Mouse (Mus musculus): Measurements from ENCODE around the gene Hpdl. TPM values are rescaled to one million over a fixed set of nuclear protein-coding genes. Genes with fewer than 3 reads are reported as not detected.

Gene Hpdl
- polyA plus RNA-seq, 1 experiment from 2014 or later, result 0.52 TPM

DNA sequence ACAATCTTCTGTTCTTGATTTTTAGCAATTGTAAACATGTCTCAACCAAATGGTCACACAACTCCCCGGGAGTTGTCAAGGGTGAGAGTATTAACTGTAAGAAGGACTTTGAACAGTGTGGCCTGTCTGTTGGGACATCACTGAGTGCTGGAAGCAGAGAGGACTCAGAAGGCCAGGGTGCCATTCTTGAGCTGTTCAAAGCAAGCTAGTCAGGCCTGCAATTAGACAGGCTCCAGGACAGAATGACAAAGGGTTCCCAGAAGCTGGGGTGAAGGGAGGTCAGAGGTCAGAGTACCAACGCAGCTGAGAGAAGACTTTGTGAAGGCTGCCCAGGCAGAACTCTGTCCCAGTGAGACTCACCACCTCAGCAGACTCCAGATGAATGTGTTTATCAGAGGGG is 17.5 kb upstream of the Hpdl start:
- H3K36me3 ChIP-seq (ENCODE audit: control insufficient read depth, insufficient read depth), result no peaks in the 10 kb centered on the region
- H3K27me3 ChIP-seq (replicated peaks; ENCODE audit: control insufficient read depth, insufficient read depth, low read length), result 0 out of 2 replicates have a peak, but pooled peaks cover 2% of the 10 kb centered on the region
- ATAC-seq, result no peak
- no peak overlapping the region for H3K4me2 ChIP-seq (ENCODE audit: low read length)
- H3K4me1 ChIP-seq (replicated peaks; ENCODE audit: control insufficient read depth, insufficient read depth, low read length), result no peaks in the 10 kb centered on the region
- H3K4me3 ChIP-seq (replicated peaks; ENCODE audit: low read length), result no peak overlapping the region
- no peaks in the 10 kb centered on the region for H3K9me3 ChIP-seq (ENCODE audit: control insufficient read depth, low read length)
- H3K9ac ChIP-seq (replicated peaks; ENCODE audit: low read depth, low read length), result no peak overlapping the region
- WGBS, result 26% methylated on average over 2 of the region's 2 CpGs
- H3K27ac ChIP-seq (ENCODE audit: low read length), result no peak overlapping the region

DNA sequence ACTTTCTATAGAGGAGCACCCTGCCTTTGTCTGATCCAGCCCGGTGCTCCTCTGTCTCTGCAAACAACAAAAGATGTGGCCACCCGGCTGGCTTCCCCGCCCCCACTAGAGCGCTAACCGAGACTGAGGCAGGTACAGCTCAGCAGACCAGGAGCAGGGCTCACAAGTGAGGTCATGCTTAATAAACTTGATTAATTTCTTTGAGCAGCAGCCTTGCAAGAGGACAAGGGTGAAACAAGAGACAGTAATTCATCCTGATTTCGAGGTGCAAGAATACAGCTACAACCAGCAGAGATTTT is 8.5 kb upstream of the Hpdl start:
- no peaks in the 10 kb centered on the region for H3K27me3 ChIP-seq (replicated peaks; ENCODE audit: control insufficient read depth, insufficient read depth, low read length)
- no peak overlapping the region for H3K4me3 ChIP-seq (replicated peaks; ENCODE audit: low read length)
- no peaks in the 10 kb centered on the region for H3K9me3 ChIP-seq (ENCODE audit: control insufficient read depth, low read length)
- H3K4me1 ChIP-seq (replicated peaks; ENCODE audit: control insufficient read depth, insufficient read depth, low read length), result peaks cover 14% of the 10 kb centered on the region
- no peak overlapping the region for H3K4me2 ChIP-seq (ENCODE audit: low read length)
- 10% methylated on average over 6 of the region's 6 CpGs for WGBS
- ATAC-seq, result peak; percentile 57; the same call in 1 of the 2 replicates
- peak overlapping the region; percentile 76 for H3K27ac ChIP-seq (ENCODE audit: low read length)
- H3K9ac ChIP-seq (replicated peaks; ENCODE audit: low read depth, low read length), result peak overlapping the region; percentile 4
- no peaks in the 10 kb centered on the region for H3K36me3 ChIP-seq (ENCODE audit: control insufficient read depth, insufficient read depth)

DNA sequence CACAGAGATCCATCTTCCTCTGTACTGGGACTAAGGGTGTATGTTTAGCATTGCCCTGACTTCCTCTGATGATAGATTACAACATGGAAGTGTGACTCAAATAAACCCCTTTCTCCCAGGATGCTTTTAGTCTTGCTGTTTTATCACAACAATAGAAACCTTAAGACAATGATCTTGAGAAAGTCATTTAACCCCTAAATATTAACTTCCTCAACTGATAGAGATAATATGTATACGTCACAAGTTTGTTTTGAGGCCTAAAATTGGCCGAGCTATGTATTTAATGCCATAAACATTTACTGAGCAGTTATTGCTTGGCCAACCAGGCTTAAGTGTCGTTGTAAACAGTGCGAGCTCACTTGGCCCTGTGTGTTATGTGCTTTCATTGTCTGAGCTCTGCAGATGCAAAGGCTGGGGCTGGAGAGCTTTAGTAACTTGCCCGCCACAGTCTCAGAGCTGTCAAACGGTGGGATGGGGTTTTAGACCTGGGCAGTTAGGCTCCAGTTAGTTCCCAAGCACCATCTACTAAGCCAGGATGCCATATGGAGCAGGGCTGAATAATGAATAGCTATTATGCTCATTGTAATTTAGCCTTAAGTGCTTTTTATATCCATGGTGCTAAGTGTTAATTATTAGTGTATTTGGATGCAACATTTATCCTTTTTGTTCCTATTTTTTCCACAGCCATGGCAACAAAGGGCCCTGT is 8.0 kb upstream of the Hpdl start:
- H3K9ac ChIP-seq (replicated peaks; ENCODE audit: low read depth, low read length), result peak overlapping the region; percentile 22
- H3K27ac ChIP-seq (ENCODE audit: low read length), result peak overlapping the region; percentile 76
- peak; percentile 56; the same call in 1 of the 2 replicates for ATAC-seq
- no peaks in the 10 kb centered on the region for H3K27me3 ChIP-seq (replicated peaks; ENCODE audit: control insufficient read depth, insufficient read depth, low read length)
- H3K36me3 ChIP-seq (ENCODE audit: control insufficient read depth, insufficient read depth), result no peaks in the 10 kb centered on the region
- H3K4me1 ChIP-seq (replicated peaks; ENCODE audit: control insufficient read depth, insufficient read depth, low read length), result peaks cover 15% of the 10 kb centered on the region
- WGBS, result 25% methylated on average over 6 of the region's 6 CpGs
- no peak overlapping the region for H3K4me2 ChIP-seq (ENCODE audit: low read length)
- no peaks in the 10 kb centered on the region for H3K9me3 ChIP-seq (ENCODE audit: control insufficient read depth, low read length)
- no peak overlapping the region for H3K4me3 ChIP-seq (replicated peaks; ENCODE audit: low read length)

DNA sequence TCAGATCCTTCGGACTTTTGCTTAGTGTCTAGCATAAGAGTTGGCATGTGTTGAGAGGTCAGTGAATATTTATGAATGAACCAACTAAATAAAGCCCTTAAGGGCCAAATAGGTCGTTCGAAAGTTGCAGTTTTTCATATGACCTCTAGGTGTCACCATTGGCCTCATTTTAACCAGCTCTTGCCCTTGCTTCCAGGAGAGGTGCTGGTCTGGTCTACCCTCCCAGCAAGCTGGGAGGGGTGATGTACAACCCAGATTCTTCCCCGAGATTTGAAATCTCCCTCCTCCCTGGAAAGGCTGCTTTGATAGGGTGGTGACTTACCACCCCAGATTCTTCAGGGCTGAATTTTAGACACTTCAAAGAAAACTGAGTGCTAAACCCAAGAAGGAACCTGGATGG is 6.3 kb upstream of the Hpdl start:
- 3% methylated on average over 4 of the region's 4 CpGs for WGBS
- Histone ChIP-seq H3K27ac (ENCODE audit: low read length) (no peak overlapping the region), H3K4me3 (replicated peaks; ENCODE audit: low read length) (no peak overlapping the region), H3K4me1 (replicated peaks; ENCODE audit: control insufficient read depth, insufficient read depth, low read length) (peaks cover 15% of the 10 kb centered on the region), H3K36me3 (ENCODE audit: control insufficient read depth, insufficient read depth) (no peaks in the 10 kb centered on the region), H3K27me3 (replicated peaks; ENCODE audit: control insufficient read depth, insufficient read depth, low read length) (no peaks in the 10 kb centered on the region), H3K9ac (replicated peaks; ENCODE audit: low read depth, low read length) (no peak overlapping the region), H3K9me3 (ENCODE audit: control insufficient read depth, low read length) (no peaks in the 10 kb centered on the region), H3K4me2 (ENCODE audit: low read length) (no peak overlapping the region)
- ATAC-seq, result peak; percentile 56

DNA sequence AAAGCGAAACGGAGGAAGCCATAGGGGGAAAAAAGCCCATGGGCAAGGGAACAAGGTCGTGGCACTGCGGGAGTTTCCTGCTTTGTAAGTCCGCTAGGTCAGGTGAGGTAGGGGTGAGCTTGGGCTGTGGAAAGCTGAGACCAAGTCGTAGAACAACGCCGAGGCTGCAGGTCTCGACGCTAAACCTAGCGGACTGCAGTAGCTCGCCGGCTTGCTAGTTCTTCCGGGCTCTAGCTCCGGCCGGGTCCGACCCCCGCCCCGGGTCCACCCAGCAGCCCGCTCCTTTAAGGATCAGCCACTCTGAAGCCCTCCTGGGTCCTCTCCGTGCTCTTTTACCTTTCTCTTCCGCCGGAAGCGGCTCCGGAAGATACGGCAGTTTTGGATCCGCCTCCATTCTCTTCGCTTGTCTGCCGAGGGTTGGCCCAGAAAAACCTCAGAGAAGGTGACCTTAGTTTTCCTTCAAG is 3.1 kb upstream of the Hpdl start:
- Histone ChIP-seq H3K4me3 (replicated peaks; ENCODE audit: low read length) (peak overlapping the region; percentile 52), H3K4me1 (replicated peaks; ENCODE audit: control insufficient read depth, insufficient read depth, low read length) (peaks cover 20% of the 10 kb centered on the region), H3K9ac (replicated peaks; ENCODE audit: low read depth, low read length) (peak overlapping the region; percentile 66), H3K36me3 (ENCODE audit: control insufficient read depth, insufficient read depth) (no peaks in the 10 kb centered on the region), H3K4me2 (ENCODE audit: low read length) (peak overlapping the region; percentile 63), H3K27ac (ENCODE audit: low read length) (0 out of 2 replicates have a peak overlapping the region, but pooled peaks have one; percentile 8), H3K9me3 (ENCODE audit: control insufficient read depth, low read length) (no peaks in the 10 kb centered on the region), H3K27me3 (replicated peaks; ENCODE audit: control insufficient read depth, insufficient read depth, low read length) (peaks cover 8% of the 10 kb centered on the region; the same call in 1 of the 2 replicates)
- ATAC-seq, result peak; percentile 60
- WGBS, result 2% methylated on average over 29 of the region's 29 CpGs

DNA sequence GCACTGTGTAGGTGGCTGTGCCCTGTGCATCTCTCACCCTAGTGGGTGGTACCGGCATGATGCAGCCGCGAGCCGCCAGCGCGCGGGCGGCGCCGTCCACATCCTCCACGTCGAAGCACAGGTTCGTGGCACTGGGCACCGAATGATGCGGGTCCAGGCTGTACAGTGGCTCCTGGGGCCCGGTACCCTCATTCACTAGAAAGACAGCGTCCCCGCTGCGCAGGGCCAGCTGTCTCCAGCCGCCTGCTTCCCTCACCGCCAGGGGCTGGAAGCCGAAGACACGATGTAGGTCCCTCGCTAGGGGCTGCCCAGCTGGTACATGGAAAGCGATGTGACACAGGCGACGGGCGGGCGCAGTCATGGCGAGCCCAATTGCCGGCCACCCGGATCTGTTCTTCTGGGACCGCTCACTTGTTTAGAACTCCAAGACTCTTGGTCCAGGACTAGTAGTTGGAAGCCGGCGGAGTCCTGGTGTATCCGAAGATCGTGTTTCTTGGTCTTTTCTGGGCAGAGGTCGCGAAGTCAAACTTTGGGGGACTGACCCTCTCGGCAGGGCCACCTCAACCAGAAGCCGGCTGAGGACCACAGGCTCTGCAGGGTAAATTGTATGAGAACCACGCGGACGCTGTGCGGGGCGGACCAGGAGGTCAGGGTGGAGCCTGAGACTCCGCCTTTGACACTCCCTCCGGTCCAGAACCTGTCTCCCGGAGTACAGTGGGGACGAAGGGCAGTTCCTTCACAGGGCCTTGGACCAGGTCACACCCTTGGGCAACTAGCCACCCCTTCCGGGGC is 409 bp downstream of the Hpdl start:
- Histone ChIP-seq H3K27me3 (replicated peaks; ENCODE audit: control insufficient read depth, insufficient read depth, low read length) (peaks cover 8% of the 10 kb centered on the region; the same call in 1 of the 2 replicates), H3K27ac (ENCODE audit: low read length) (no peak overlapping the region), H3K36me3 (ENCODE audit: control insufficient read depth, insufficient read depth) (no peaks in the 10 kb centered on the region), H3K4me3 (replicated peaks; ENCODE audit: low read length) (peak overlapping the region; percentile 43), H3K4me1 (replicated peaks; ENCODE audit: control insufficient read depth, insufficient read depth, low read length) (peaks cover 18% of the 10 kb centered on the region), H3K9me3 (ENCODE audit: control insufficient read depth, low read length) (no peaks in the 10 kb centered on the region), H3K4me2 (ENCODE audit: low read length) (peak overlapping the region; percentile 91), H3K9ac (replicated peaks; ENCODE audit: low read depth, low read length) (peak overlapping the region; percentile 54)
- WGBS, result under 1% methylated on average over 51 of the region's 51 CpGs
- peak; percentile 70 for ATAC-seq

DNA sequence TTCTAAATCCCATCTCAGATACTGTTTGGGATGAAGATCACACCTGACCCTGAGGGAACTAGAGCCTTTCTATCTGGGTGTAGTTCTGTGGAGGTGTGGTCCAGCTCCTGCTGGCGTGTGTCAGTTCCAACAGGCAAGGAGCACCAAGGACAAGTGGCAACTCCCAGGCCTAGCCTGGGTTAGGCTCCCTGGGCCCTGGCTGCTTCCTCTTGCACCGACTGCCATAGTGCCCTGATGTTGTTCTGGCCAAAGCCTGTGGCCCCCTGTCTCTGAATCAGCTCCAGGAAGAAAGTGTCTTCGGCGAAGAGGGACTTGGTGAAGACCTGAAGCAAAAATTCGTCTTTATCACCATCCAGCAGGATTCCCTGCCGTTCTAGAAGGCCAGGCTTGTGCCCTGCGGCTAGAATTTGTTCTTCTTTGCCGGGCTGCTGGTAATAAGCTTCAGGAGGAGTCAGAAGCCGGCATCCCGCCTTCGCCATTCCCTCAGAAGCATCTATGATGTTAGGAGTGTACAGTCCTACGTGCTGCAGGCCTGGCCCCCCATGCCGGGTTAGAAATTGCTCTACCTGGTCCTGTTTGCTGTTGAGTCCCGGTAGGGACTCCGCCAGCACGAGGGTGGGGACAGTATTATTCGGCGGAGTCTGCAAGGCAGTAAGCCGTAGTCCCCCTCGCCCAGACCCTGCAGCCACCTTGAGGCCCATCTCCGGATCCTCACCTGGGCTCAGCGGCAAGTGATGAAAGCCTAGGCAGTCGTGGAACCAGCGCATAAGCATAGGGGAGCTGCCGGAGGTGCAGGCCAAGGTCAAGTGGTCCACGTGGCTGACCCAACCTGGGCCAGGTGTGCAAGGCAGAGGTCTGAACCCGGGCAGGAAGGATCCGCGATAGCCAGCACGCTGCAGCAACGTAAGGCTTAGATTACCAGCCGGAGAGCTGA is 1.3 kb downstream of the Hpdl start:
- Histone ChIP-seq H3K9me3 (ENCODE audit: control insufficient read depth, low read length) (no peaks in the 10 kb centered on the region), H3K27ac (ENCODE audit: low read length) (no peak overlapping the region), H3K4me3 (replicated peaks; ENCODE audit: low read length) (peak overlapping the region; percentile 43), H3K4me1 (replicated peaks; ENCODE audit: control insufficient read depth, insufficient read depth, low read length) (peaks cover 15% of the 10 kb centered on the region), H3K27me3 (replicated peaks; ENCODE audit: control insufficient read depth, insufficient read depth, low read length) (peaks cover 8% of the 10 kb centered on the region; the same call in 1 of the 2 replicates), H3K9ac (replicated peaks; ENCODE audit: low read depth, low read length) (peak overlapping the region; percentile 54; the same call in 1 of the 2 replicates), H3K4me2 (ENCODE audit: low read length) (peak overlapping the region; percentile 91), H3K36me3 (ENCODE audit: control insufficient read depth, insufficient read depth) (no peaks in the 10 kb centered on the region)
- no peak for ATAC-seq
- 24% methylated on average over 32 of the region's 32 CpGs for WGBS

DNA sequence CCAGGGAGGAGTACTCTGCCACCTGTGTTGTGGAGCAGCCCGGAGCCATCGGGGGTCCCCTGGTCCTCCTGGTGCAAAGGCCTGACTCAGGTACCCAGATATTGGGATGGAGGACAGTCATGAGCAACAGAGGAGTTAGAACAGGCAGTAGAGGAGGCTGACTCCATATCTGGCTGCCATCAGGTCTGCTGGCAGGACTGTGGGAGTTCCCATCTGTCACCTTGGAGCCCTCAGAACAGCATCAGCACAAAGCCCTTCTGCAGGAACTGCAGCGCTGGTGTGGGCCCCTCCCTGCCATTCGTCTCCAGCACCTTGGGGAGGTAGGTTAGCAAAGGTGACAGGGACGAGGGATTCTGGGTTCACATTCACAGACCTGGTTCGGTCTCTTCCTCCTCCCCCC is 4.0 kb downstream of the Hpdl start:
- ATAC-seq, result no peak
- Histone ChIP-seq H3K4me3 (replicated peaks; ENCODE audit: low read length) (no peak overlapping the region), H3K9me3 (ENCODE audit: control insufficient read depth, low read length) (no peaks in the 10 kb centered on the region), H3K4me1 (replicated peaks; ENCODE audit: control insufficient read depth, insufficient read depth, low read length) (peaks cover 12% of the 10 kb centered on the region), H3K36me3 (ENCODE audit: control insufficient read depth, insufficient read depth) (no peaks in the 10 kb centered on the region), H3K4me2 (ENCODE audit: low read length) (no peak overlapping the region), H3K27me3 (replicated peaks; ENCODE audit: control insufficient read depth, insufficient read depth, low read length) (peaks cover 8% of the 10 kb centered on the region; the same call in 1 of the 2 replicates), H3K9ac (replicated peaks; ENCODE audit: low read depth, low read length) (no peak overlapping the region), H3K27ac (ENCODE audit: low read length) (no peak overlapping the region)
- 89% methylated on average over 6 of the region's 6 CpGs for WGBS

All from forebrain, embryonic 16.5 days (tissue).